Mouse (Mus musculus): ENCODE measurements at regions not wholly inside any gene's neighbourhood (a gene's known extent, or its start where the extent isn't known, plus 50 kb on each side); places are given as distances from the start of the nearest gene placed in this dataset.

DNA sequence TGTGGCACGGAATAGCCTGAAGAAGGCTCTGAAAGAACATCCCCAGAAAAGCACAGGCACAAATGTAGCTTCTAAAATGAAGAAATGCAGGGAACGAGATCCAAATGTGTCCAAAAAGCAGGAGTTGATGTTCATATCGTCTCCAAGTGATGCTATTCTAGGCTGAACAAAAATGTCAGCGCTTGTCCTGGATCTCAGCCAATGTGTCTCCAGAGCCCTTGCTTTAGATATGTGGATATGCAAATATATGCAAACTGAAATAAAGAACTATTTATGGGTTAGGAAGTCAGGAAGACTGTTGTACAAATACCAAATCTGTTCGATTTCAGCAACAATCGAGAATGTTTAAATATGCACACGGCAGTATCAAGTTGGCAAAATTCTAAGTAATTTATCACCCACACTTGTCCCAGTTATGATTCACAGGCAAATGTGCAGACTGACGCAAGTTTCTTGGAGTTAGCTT, 320.4 kb downstream of the Synb start:
- peak in 1 of 2 experiments; percentile 20 for DNase-seq
- intact Hi-C loops (cut with DNase I): no loop called here

DNA sequence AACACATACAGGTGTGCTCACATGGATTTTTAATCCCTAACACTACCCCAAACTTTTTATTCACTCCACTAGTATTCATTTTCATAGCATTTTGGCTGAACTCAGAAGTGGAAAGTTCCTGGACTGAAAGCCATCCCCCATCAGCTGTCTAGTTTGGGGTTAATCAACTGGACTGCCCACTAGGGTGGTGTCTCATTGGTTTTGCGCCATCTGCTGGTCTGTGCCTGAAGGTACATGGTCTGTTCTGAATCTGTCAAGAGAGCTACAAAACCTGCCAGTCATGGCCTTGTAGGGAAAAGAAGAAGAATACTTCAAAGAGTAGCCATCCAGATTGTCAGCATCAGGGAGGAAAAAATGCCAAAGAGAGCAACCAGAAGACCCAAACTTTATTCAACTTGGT, 327.3 kb downstream of the Synb start:
- intact Hi-C loops (cut with DNase I): loop anchor here (2.0 to 10.0 kb wide), 3 partner anchors 56 to 230 kb away; no protein-coding TSS in a partner anchor
- peak; percentile 63 to 71 for DNase-seq

GRCm38 (mm10) chr14:68954577-68955460, 339.3 kb downstream of the Synb start:
- intact Hi-C loops (cut with DNase I): no loop called here
- no peak for DNase-seq

DNA sequence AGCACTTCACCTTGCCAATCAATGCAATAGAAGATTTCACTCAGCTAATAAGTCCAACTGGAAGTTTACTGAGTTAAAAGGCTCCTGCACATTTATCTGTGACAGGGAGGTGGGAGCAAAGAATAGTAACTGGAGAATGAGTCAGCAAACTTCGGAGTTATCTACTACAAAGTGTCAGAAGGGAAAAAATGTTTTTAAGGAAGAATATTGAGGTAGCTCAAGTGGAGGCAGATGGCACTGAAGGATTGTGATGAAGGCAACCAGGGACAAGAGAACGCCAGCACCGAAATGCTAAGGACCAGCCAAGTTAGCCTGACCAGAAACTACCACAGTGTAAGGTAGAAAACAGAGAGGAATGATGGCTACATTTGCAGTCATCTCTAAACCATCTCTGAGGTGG, 348.2 kb downstream of the Synb start:
- DNase-seq: no peak
- intact Hi-C loops (cut with DNase I): no loop called here

DNA sequence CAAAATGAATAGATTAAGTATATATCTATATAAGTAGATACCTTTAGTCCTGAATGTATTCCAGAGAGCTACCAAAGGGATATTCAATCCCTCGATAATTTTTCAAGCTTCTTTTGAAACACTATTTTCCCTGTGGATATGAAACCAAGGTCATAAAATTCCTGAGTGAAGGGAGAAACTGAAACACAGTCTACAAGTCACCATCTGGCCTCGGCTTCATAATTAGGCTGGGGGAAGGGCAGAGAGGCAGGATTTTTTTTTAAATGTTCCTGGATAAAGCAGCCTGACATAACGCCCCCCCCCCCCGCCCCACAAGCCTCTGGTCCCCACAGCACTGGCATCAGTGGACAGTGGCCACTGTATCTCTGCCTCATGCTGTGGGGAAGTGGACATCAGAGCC, 348.7 kb downstream of the Synb start:
- intact Hi-C loops (cut with DNase I): no loop called here
- DNase-seq: no peak

DNA sequence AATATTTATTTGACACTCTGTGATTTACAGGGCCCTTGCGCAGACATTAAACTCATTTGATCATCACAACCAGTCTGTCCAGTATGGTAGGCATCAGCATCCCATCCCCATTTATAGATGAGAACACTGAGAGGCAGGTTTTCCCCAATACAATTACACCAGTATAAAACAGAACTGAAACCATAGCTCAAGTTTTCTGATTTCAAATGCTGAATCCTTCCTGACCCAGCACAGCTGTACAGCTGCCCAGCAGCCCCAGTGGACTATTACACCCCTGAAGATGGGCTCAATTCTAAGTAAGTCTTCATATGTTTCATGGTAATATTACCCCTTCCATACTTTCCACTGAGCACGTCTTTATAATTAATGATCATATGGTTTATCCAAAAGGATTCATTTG, 352.3 kb downstream of the Synb start:
- no peak for DNase-seq
- intact Hi-C loops (cut with DNase I): no loop called here

- intact Hi-C loops (cut with DNase I): no loop called here
- DNase-seq: no peak
These were observed 352.9 kb downstream of the Synb start for GRCm38 (mm10) chr14:68941132-68941690.

- intact Hi-C loops (cut with DNase I): no loop called here
- DNase-seq: no peak
These were observed 358.8 kb downstream of the Synb start for GRCm38 (mm10) chr14:68935303-68935662.

DNA sequence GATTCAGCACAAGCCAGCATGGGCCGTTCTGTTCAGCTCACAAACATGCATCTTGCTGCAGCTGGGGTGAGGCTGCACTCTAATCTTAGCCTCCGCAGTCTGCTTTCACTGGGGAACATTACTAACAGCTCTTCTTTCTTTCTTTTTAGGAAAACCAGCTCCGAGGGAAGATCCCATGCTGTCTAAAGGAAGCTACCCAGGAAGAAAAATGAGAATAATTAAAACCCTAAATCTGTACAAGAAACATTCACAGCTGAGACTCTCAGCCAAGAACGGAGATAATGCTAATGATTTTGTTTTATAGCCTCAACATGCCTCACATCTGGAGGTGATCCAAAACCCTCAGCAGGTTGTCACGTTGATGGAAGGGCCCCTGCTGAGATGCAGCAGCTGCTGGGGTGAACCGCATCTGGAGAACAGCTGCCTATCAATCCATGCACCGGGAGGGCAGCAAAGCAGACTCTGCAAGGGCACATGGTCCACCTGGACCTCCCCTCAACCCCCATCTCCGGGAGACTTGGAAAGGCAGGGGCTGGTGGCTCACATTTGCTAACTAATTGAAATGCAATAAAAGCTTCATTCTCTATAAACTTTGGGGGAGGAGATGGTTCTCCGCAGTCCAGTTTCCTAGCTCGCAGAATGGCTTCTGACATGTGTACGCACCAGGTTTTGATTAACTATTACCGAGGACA, 359.3 kb downstream of the Synb start:
- peak; percentile 11 to 25 for DNase-seq
- intact Hi-C loops (cut with DNase I): no loop called here

GRCm38 (mm10) chr14:68927814-68928213, 366.3 kb downstream of the Synb start:
- DNase-seq: no peak
- intact Hi-C loops (cut with DNase I): no loop called here

GRCm38 (mm10) chr14:68923054-68923453, 371.0 kb downstream of the Synb start:
- DNase-seq: peak in 1 of 2 experiments; percentile 19

DNA sequence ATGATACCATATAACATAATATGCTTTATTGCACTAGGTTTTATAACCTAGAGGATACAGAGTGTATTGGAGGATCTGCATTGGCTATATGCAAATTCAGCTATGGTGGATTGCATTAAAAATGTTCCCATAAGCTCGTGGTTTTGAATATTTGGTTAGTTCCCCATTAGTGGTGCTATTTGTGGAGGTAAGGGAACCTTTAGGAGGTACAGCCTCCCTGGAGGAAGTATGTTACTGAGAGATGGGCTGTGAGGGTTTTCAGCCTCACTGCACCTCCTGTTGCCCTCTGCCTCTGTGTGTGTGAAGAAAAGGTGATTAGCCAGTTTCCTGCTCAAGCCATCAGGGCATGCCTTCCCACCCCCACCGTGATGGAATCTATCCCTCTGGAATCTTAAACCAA, 372.1 kb downstream of the Synb start:
- DNase-seq: no peak
- intact Hi-C loops (cut with DNase I): no loop called here

More at GRCm38 (mm10) chr14:68923054-68923453, 371.0 kb downstream of the Synb start:
- intact Hi-C loops (cut with DNase I): no loop called here

DNA sequence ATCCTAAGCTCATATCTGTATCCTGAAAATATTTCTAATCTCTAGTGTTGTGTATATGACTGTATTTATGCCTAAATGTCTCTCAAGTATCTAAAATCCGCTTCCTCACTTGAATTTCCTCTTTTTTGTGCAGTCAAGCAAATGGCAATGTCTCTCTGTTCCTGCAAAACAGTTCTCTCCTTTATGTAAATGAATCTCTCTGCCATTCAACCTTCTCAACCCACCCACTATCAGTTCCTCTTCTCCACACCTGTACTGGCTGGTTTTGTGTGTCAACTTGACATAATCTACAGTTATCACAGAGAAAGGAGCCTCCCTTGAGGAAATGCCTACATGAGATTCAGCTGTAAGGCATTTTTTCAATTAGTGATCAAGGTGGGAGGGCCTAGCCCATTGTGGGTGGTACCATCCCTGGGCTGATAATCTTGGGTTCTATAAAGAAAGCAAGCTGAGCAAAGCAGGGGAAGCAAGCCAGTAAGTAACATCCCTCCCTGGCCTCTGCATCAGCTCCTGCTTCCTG, 375.5 kb downstream of the Synb start:
- DNase-seq: no peak
- intact Hi-C loops (cut with DNase I): no loop called here

DNA sequence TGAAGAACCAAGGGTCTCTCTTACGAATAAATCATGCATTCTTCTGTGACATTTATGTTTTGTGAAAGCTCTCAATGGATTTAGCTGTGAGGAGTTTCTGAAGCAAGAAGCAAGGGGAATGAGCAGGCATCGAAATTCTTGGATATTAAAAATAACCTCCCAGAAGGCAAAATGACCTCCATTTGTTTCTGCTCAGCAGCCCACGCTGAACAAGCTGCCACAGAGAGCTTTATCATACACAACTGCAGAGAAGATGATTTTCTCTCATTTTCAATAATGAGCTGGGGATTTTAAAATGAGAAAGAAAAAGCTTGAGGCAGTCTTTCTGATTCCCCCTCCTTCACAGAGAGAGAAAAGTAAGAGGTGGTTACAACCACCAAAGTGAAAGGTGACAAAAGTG, 394.2 kb downstream of the Synb start:
- intact Hi-C loops (cut with DNase I): no loop called here
- no peak for DNase-seq

GRCm38 (mm10) chr14:68877171-68877570, 416.9 kb downstream of the Synb start:
- DNase-seq: no peak
- intact Hi-C loops (cut with DNase I): no loop called here

DNA sequence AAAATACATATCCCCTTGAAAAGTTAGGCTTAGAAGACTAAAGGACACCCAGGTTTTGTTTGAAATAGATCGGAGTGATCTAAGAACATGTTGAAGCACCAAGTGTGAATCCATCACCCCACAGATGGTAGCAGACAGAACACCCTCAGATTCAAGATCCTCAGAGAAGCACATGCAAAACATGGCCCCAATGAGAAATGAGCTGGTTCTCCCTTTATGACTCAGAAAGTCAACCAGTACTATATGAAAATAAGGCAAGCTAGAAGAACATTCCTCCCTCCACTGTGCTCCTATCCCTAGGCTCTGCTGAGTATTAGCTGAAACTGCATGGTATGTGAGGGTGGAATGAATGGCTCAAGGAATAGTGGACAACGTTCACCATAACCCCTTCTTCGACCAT, 433.0 kb downstream of the Synb start:
- no peak for DNase-seq
- intact Hi-C loops (cut with DNase I): no loop called here

DNA sequence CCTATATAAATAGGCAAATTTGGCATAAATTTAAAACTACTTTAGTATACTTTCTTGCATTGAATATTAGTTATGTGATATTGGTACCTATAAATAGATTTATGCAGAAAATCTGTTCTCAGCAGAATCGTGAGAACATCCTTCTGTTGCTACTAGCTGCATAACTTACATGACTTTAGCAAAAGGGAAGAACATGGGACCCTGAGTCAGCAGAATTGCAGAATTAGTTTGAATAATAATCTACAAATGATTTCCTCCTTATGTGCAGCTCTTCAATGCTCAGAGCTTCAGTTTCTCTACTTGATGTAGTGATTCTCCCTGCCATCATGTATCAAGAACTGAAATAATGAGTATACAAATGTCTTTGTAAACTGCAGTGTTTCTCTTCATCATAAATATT, 436.2 kb downstream of the Synb start:
- intact Hi-C loops (cut with DNase I): no loop called here

GRCm38 (mm10) chr14:68848506-68848905, 445.6 kb downstream of the Synb start:
- no peak for DNase-seq
- intact Hi-C loops (cut with DNase I): no loop called here

More for the DNA sequence above, 436.2 kb downstream of the Synb start:
- no peak for DNase-seq

DNA sequence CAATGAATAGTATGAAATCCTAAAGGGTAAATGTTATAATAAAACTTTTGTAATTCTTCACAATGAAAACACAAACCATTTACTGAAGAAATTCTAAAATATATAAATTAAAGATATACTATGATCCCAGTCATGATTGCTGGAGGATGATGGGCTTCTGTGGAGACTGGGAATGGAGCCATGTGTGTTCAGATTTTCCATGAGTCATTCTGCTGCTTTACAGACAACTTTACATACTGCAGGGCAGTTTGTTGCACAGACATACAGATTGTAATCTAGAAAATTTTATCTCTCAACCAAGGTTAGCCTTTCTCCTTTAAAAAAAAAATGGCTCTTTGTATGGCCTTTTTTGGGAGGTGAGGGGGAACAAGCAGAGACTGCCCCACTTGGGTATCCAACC, 446.5 kb downstream of the Synb start:
- DNase-seq: no peak
- intact Hi-C loops (cut with DNase I): no loop called here

- intact Hi-C loops (cut with DNase I): no loop called here
- DNase-seq: no peak
These were observed 473.9 kb downstream of the Synb start for GRCm38 (mm10) chr14:68820241-68820640.

GRCm38 (mm10) chr14:68808976-68809375, 485.1 kb downstream of the Synb start:
- intact Hi-C loops (cut with DNase I): no loop called here
- DNase-seq: no peak

Data from heart, postnatal 14 days (tissue).